30 mouse cellular contexts compared by ENCODE assay signal in the genomic region with DNA sequence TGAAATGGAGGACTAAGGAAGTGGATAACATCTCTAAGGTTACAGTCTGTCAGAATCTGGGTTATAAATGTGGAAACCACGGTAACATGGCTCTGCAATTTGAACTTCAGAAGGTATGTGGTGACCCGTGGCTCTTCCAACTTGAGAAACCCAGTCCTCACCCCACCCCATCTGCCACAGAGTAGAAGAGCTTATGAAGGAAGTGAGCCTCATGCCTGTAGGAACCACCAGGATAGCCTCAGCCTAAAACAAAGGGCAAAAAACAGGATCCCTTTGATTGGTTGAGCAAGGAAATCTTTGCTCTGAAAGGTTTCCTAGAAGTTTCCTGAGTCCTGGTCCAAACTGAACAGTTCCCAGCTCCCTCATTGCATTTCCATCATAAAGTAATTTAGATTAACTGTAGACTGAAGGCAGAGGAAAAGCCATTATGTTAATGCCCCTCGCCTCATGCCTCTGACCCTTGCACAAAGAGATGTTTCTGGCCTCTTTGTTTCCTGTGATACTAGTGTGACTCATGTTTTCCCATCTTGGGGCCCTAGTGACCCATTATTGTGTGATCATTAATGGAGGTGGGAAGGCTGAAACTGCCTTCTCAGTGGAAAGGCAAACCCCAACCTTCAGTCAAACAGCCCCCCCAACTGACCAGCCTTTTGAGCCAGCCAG. TPM values are rescaled to one million over a fixed set of nuclear protein-coding genes. Genes with fewer than 3 reads are reported as not detected.
DNase-seq lines count a peak whose midpoint lies in the region; ATAC-seq and TF ChIP-seq lines count a peak whose summit lies in the region.
"Had no signal": no experiment of that assay in that cellular context is flagged by ENCODE, and none has a peak within 500 bp of the region (broad histone marks: within the 10 kb centered on the region; RNA-seq: fewer than 3 reads in every experiment).

No protein-coding gene starts in this region.

- no peak for TF ChIP-seq POLR2A in MEL (IDR thresholded peaks at IDR 0.05; ENCODE audit: control insufficient read depth in 1 of 2, insufficient read depth in 1 of 2, low read depth in 1 of 2, low read length in 2 of 2, poor library complexity in 1 of 2)

- DNase-seq in hindbrain, embryonic 10.5 days (ENCODE audit: low spot score): no peak
- DNase-seq in hindbrain, postnatal 0 days (ENCODE audit: low spot score): no peak
- DNase-seq in 416B (ENCODE audit: low read depth) (peak; percentile 94), MEL (ENCODE audit: low read depth, low spot score) (peak; percentile 56)
- DNase-seq in yolk sac, embryonic 10.5 days (ENCODE audit: low spot score): no peak
- no peak for DNase-seq in forebrain, embryonic 10.5 days (ENCODE audit: extremely low spot score, low spot score)
- no peak for DNase-seq in left cerebral cortex, adult 18-20 months (ENCODE audit: low spot score in 2 of 2)
- DNase-seq: adrenal gland, adult 2 months; cerebellum, adult 8-10 months; gastrocnemius, postnatal 25 days; layer of hippocampus, adult 9-11 months; lung, adult 2 months; right cerebral cortex, postnatal 14 days had no signal

- no peak overlapping the region for H3K9ac ChIP-seq in hindbrain, postnatal 0 days (replicated peaks; ENCODE audit: low read length)
- peak overlapping the region; percentile 53 for H3K9ac ChIP-seq in MEL (ENCODE audit: control insufficient read depth, low read depth, low read length, poor library complexity, severe bottlenecking)
- no peak overlapping the region for H3K9ac ChIP-seq in intestine, embryonic 15.5 days
- H3K9ac ChIP-seq: embryonic facial prominence, embryonic 12.5 days; forebrain, embryonic 15.5 days; heart, embryonic 12.5 days; hindbrain, embryonic 15.5 days; limb, embryonic 12.5 days; liver, embryonic 12.5 days; stomach, embryonic 15.5 days had no signal

- H3K79me2 ChIP-seq in MEL (ENCODE audit: control insufficient read depth, insufficient read depth, low read length, poor library complexity): no peaks in the 10 kb centered on the region

- TF ChIP-seq CTCF in hindbrain, postnatal 0 days (IDR thresholded peaks at IDR 0.05; ENCODE audit: low read depth): no peak
- TF ChIP-seq CTCF in MEL (IDR thresholded peaks at IDR 0.05 in 2 of 3, conservative IDR thresholded peaks at IDR 0.05 in 1 of 3; ENCODE audit: control insufficient read depth in 1 of 3, insufficient read depth in 1 of 3, low read depth in 2 of 3, low read length in 3 of 3, poor library complexity in 1 of 3, severe bottlenecking in 1 of 3): no peak

- H3K9me3 ChIP-seq in hindbrain, embryonic 10.5 days: no peaks in the 10 kb centered on the region
- H3K9me3 ChIP-seq in hindbrain, postnatal 0 days (ENCODE audit: low read length): no peaks in the 10 kb centered on the region
- H3K9me3 ChIP-seq in MEL (replicated peaks; ENCODE audit: insufficient read depth, low read length): no peaks in the 10 kb centered on the region
- H3K9me3 ChIP-seq in intestine, embryonic 15.5 days: no peaks in the 10 kb centered on the region
- no peaks in the 10 kb centered on the region for H3K9me3 ChIP-seq in forebrain, embryonic 10.5 days
- H3K9me3 ChIP-seq: embryonic facial prominence, embryonic 12.5 days; forebrain, embryonic 15.5 days; G1E; heart, embryonic 12.5 days; hindbrain, embryonic 15.5 days; limb, embryonic 12.5 days; liver, embryonic 12.5 days; stomach, embryonic 15.5 days had no signal

- H3K27ac ChIP-seq in hindbrain, embryonic 10.5 days: 0 out of 2 replicates have a peak overlapping the region, but pooled peaks have one; percentile 16
- H3K27ac ChIP-seq in hindbrain, postnatal 0 days: no peak overlapping the region
- H3K27ac ChIP-seq in MEL (ENCODE audit: control insufficient read depth, low read depth, low read length): peak overlapping the region; percentile 91
- H3K27ac ChIP-seq in intestine, embryonic 15.5 days: 0 out of 2 replicates have a peak overlapping the region, but pooled peaks have one; percentile 22
- no peak overlapping the region for H3K27ac ChIP-seq in forebrain, embryonic 10.5 days
- H3K27ac ChIP-seq: embryonic facial prominence, embryonic 12.5 days; forebrain, embryonic 15.5 days; hindbrain, embryonic 15.5 days; limb, embryonic 12.5 days; stomach, embryonic 15.5 days had no signal

- no peak overlapping the region for H3K4me2 ChIP-seq in hindbrain, postnatal 0 days (ENCODE audit: low read depth, low read length)
- H3K4me2 ChIP-seq in intestine, embryonic 15.5 days (replicated peaks): 0 out of 2 replicates have a peak overlapping the region, but pooled peaks have one; percentile 4
- H3K4me2 ChIP-seq: embryonic facial prominence, embryonic 12.5 days; forebrain, embryonic 15.5 days; heart, embryonic 12.5 days; hindbrain, embryonic 15.5 days; limb, embryonic 12.5 days; stomach, embryonic 15.5 days had no signal

- WGBS in hindbrain, embryonic 10.5 days: 60% methylated on average over 3 of the region's 3 CpGs
- WGBS in hindbrain, postnatal 0 days: 69% methylated on average over 3 of the region's 3 CpGs
- WGBS in intestine, embryonic 15.5 days: 65% methylated on average over 3 of the region's 3 CpGs
- WGBS in forebrain, embryonic 10.5 days: 68% methylated on average over 3 of the region's 3 CpGs

- no peaks in the 10 kb centered on the region for H3K36me3 ChIP-seq in hindbrain, embryonic 10.5 days
- H3K36me3 ChIP-seq in hindbrain, postnatal 0 days (ENCODE audit: insufficient read depth, low read length): no peaks in the 10 kb centered on the region
- H3K36me3 ChIP-seq in MEL (ENCODE audit: control insufficient read depth in 1 of 2, insufficient read depth in 2 of 2, low read length in 2 of 2): peaks cover 0 to 39% of the 10 kb centered on the region in 2 experiments; a peak in 2 of 4 replicates
- no peaks in the 10 kb centered on the region for H3K36me3 ChIP-seq in intestine, embryonic 15.5 days
- no peaks in the 10 kb centered on the region for H3K36me3 ChIP-seq in forebrain, embryonic 10.5 days (replicated peaks)
- H3K36me3 ChIP-seq: embryonic facial prominence, embryonic 12.5 days; forebrain, embryonic 15.5 days; G1E; heart, embryonic 12.5 days; hindbrain, embryonic 15.5 days; limb, embryonic 12.5 days; liver, embryonic 12.5 days; stomach, embryonic 15.5 days had no signal

- no peak overlapping the region for H3K4me3 ChIP-seq in hindbrain, embryonic 10.5 days
- H3K4me3 ChIP-seq in hindbrain, postnatal 0 days (ENCODE audit: low read length): no peak overlapping the region
- no peak overlapping the region for H3K4me3 ChIP-seq in MEL (ENCODE audit: control insufficient read depth in 1 of 2, insufficient read depth in 1 of 2, low read depth in 2 of 2, low read length in 2 of 2)
- H3K4me3 ChIP-seq in intestine, embryonic 15.5 days (replicated peaks): no peak overlapping the region
- H3K4me3 ChIP-seq in forebrain, embryonic 10.5 days: no peak overlapping the region
- H3K4me3 ChIP-seq: embryonic facial prominence, embryonic 12.5 days; erythroblast, embryonic 14.5 days; forebrain, embryonic 15.5 days; heart, embryonic 12.5 days; hindbrain, embryonic 15.5 days; limb, embryonic 12.5 days; liver, embryonic 12.5 days; stomach, embryonic 15.5 days had no signal

- no peak for ATAC-seq in hindbrain, postnatal 0 days
- ATAC-seq in intestine, embryonic 15.5 days: peak; percentile 85
- ATAC-seq: forebrain, embryonic 15.5 days; midbrain, embryonic 16.5 days had no signal

- H3K4me1 ChIP-seq in hindbrain, embryonic 10.5 days (replicated peaks): peaks cover 9% of the 10 kb centered on the region; the same call in 1 of the 2 replicates
- H3K4me1 ChIP-seq in hindbrain, postnatal 0 days (ENCODE audit: insufficient read depth, low read length): no peaks in the 10 kb centered on the region
- peaks cover 21 to 43% of the 10 kb centered on the region in 2 experiments for H3K4me1 ChIP-seq in MEL (ENCODE audit: control insufficient read depth in 1 of 2, insufficient read depth in 2 of 2, low read length in 2 of 2)
- no peaks in the 10 kb centered on the region for H3K4me1 ChIP-seq in intestine, embryonic 15.5 days (replicated peaks)
- 0 out of 2 replicates have a peak, but pooled peaks cover 3% of the 10 kb centered on the region for H3K4me1 ChIP-seq in forebrain, embryonic 10.5 days
- H3K4me1 ChIP-seq: embryonic facial prominence, embryonic 12.5 days; forebrain, embryonic 15.5 days; heart, embryonic 12.5 days; hindbrain, embryonic 15.5 days; limb, embryonic 12.5 days; stomach, embryonic 15.5 days had no signal

- 0 out of 4 replicates have a peak, but pooled peaks of 1 of the 2 experiments have one; percentile 2 for TF ChIP-seq EP300 in MEL (IDR thresholded peaks at IDR 0.05; ENCODE audit: low read depth in 1 of 2, low read length in 2 of 2)

- no peak for TF ChIP-seq RAD21 in MEL (IDR thresholded peaks at IDR 0.05; ENCODE audit: low read depth, low read length)

- H3K27me3 ChIP-seq in hindbrain, embryonic 10.5 days (ENCODE audit: insufficient read depth, poor library complexity, severe bottlenecking): peaks cover 74% of the 10 kb centered on the region
- no peaks in the 10 kb centered on the region for H3K27me3 ChIP-seq in hindbrain, postnatal 0 days (ENCODE audit: insufficient read depth, low read length)
- no peaks in the 10 kb centered on the region for H3K27me3 ChIP-seq in MEL (ENCODE audit: control insufficient read depth in 1 of 2, insufficient read depth in 2 of 2, low read length in 2 of 2)
- H3K27me3 ChIP-seq in intestine, embryonic 15.5 days (replicated peaks): no peaks in the 10 kb centered on the region
- peaks cover 99% of the 10 kb centered on the region for H3K27me3 ChIP-seq in forebrain, embryonic 10.5 days (ENCODE audit: poor library complexity, severe bottlenecking)
- H3K27me3 ChIP-seq: forebrain, embryonic 15.5 days; heart, embryonic 12.5 days; hindbrain, embryonic 15.5 days; stomach, embryonic 15.5 days had no signal

RNA-seq across cellular contexts. Expression of a gene that starts 12.1 kb away (rescaled TPM):
- polyA plus RNA-seq in hindbrain, embryonic 10.5 days (2016; fragmentation: Nextera tagmentation; extraction: Ambion mirVana): 0.44 and 0.68 TPM in 2 replicates
- 2.1 and 3.2 TPM in 2 replicates for total RNA-seq in hindbrain, postnatal 0 days (2014; rRNA removed)
- 3.9 and 4.0 TPM in 2 replicates for polyA plus RNA-seq in hindbrain, postnatal 0 days (2015; fragmentation: Nextera tagmentation; extraction: Ambion mirVana)
- total RNA-seq in MEL (2012; rRNA removed): not detected in 2 replicates
- polyA plus RNA-seq in MEL (2012; ENCODE audit: insufficient read depth in 1 of 2, insufficient read length in 2 of 2, low read depth in 1 of 2, low replicate concordance in 2 of 2, missing spikeins in 1 of 2): not detected
- polyA plus RNA-seq in intestine, embryonic 15.5 days (2015; fragmentation: Nextera tagmentation; extraction: Ambion mirVana): 54.1 and 59.8 TPM in 2 replicates
- 0.25 TPM in 1 of 2 replicates, not detected in the other for polyA plus RNA-seq in forebrain, embryonic 10.5 days (2016; fragmentation: Nextera tagmentation; extraction: Ambion mirVana)
- total RNA-seq in left cerebral cortex, adult 18-20 months (2021): under 1 TPM; 0.12 to 0.23 TPM
- total RNA-seq: gastrocnemius, postnatal 25 days; heart, postnatal 25 days; megakaryocyte-erythroid progenitor cell, adult 5-6 weeks; neutrophil, adult 5-6 weeks had no signal
- polyA plus RNA-seq: adrenal gland, adult 2 months; erythroblast, embryonic 14.5 days; limb, embryonic 12.5 days had no signal

RNA-seq across cellular contexts. Expression of a gene that starts 30.6 kb away (rescaled TPM):
- 0.26 and 0.41 TPM in 2 replicates for polyA plus RNA-seq in hindbrain, embryonic 10.5 days (2016; fragmentation: Nextera tagmentation; extraction: Ambion mirVana)
- total RNA-seq in hindbrain, postnatal 0 days (2014; rRNA removed): not detected in 2 replicates
- not detected in 2 replicates for polyA plus RNA-seq in hindbrain, postnatal 0 days (2015; fragmentation: Nextera tagmentation; extraction: Ambion mirVana)
- total RNA-seq in MEL (2012; rRNA removed): not detected in 2 replicates
- polyA plus RNA-seq in MEL (2012; ENCODE audit: insufficient read depth in 1 of 2, insufficient read length in 2 of 2, low read depth in 1 of 2, low replicate concordance in 2 of 2, missing spikeins in 1 of 2): not detected
- not detected in 2 replicates for polyA plus RNA-seq in intestine, embryonic 15.5 days (2015; fragmentation: Nextera tagmentation; extraction: Ambion mirVana)
- polyA plus RNA-seq in forebrain, embryonic 10.5 days (2016; fragmentation: Nextera tagmentation; extraction: Ambion mirVana): 0.24 TPM in 1 of 2 replicates, not detected in the other
- total RNA-seq in left cerebral cortex, adult 18-20 months (2021): not detected
- total RNA-seq: adrenal gland, adult 2 months; G1E; gastrocnemius, postnatal 25 days; heart, postnatal 25 days; megakaryocyte-erythroid progenitor cell, adult 5-6 weeks; neutrophil, adult 5-6 weeks had no signal
- polyA plus RNA-seq: adrenal gland, adult 2 months; embryonic facial prominence, embryonic 12.5 days; erythroblast, embryonic 14.5 days; forebrain, embryonic 15.5 days; heart, embryonic 12.5 days; hindbrain, embryonic 15.5 days; limb, embryonic 12.5 days; liver, embryonic 12.5 days; spleen, adult 2 months; stomach, embryonic 15.5 days; thymus, postnatal 0 days; urinary bladder, adult 2 months had no signal

RNA-seq across cellular contexts. Expression of a gene that starts 58.7 kb away (rescaled TPM):
- polyA plus RNA-seq in hindbrain, embryonic 10.5 days (2016; fragmentation: Nextera tagmentation; extraction: Ambion mirVana): 5.8 and 6.0 TPM in 2 replicates
- total RNA-seq in hindbrain, postnatal 0 days (2014; rRNA removed): 3.1 and 6.0 TPM in 2 replicates
- polyA plus RNA-seq in hindbrain, postnatal 0 days (2015; fragmentation: Nextera tagmentation; extraction: Ambion mirVana): 2.9 and 3.0 TPM in 2 replicates
- 4.2 and 4.6 TPM in 2 replicates for total RNA-seq in MEL (2012; rRNA removed)
- 100 to 1,000 TPM in 1 of 2 experiments, 10 to 100 TPM in 1; 20.4 to 221 TPM for polyA plus RNA-seq in MEL (2012; ENCODE audit: insufficient read depth in 1 of 2, insufficient read length in 2 of 2, low read depth in 1 of 2, low replicate concordance in 2 of 2, missing spikeins in 1 of 2)
- polyA plus RNA-seq in intestine, embryonic 15.5 days (2015; fragmentation: Nextera tagmentation; extraction: Ambion mirVana): 13.3 TPM in 2 replicates
- 5.2 and 6.5 TPM in 2 replicates for polyA plus RNA-seq in forebrain, embryonic 10.5 days (2016; fragmentation: Nextera tagmentation; extraction: Ambion mirVana)
- 1 to 10 TPM; 3.8 to 6.5 TPM for total RNA-seq in left cerebral cortex, adult 18-20 months (2021)

Comparison
In these comparisons a context has a peak if more than half of its experiments do, and no peak if none do; other contexts are left out.
1. H3K27ac ChIP-seq: peak in hindbrain, embryonic 10.5 days (single experiment), MEL (single experiment) and intestine, embryonic 15.5 days (single experiment); none in hindbrain, postnatal 0 days (single experiment) and forebrain, embryonic 10.5 days (single experiment).
2. DNase-seq: peak in 416B (single experiment) and MEL (single experiment); none in hindbrain, embryonic 10.5 days (single experiment), hindbrain, postnatal 0 days (single experiment), yolk sac, embryonic 10.5 days (single experiment), forebrain, embryonic 10.5 days (single experiment) and left cerebral cortex, adult 18-20 months (0 of 2).
3. RNA of a gene that starts 12.1 kb away (polyA plus RNA-seq): 54.1 to 59.8 TPM in intestine, embryonic 15.5 days; 3.9 to 4.0 TPM in hindbrain, postnatal 0 days, 0.44 to 0.68 TPM in hindbrain, embryonic 10.5 days, 0.25 TPM in forebrain, embryonic 10.5 days and not detected in MEL; every median in the first group is over 10 times any median in the second.